Mouse (Mus musculus) lung, postnatal 0 days (tissue): ENCODE data around the gene BC003965. TPM values are rescaled to one million over a fixed set of nuclear protein-coding genes. Genes with fewer than 3 reads are reported as not detected.
"Not testable (repeated sequence)": the region's sequence is repeated elsewhere in the genome, so short reads cannot be mapped to it uniquely, and the experiment has no call there.

Experiments
- ATAC-seq: fragments of 200-750 bp; cut with Nextera tagmentation; 2 replicates; pipeline ENCODE4 v1.8.0; 2017; ENCODE audit warnings: moderate library complexity
- DNase-seq: peaks from one replicate; pipeline ENCODE4 v3.0.0-alpha.2; 2016; ENCODE audit warnings: low spot score
- H3K27ac ChIP-seq: fragments of 300-500 bp; sonication (generic); 2 replicates; pipeline ENCODE4 v1.5.1; 2014; ENCODE audit warnings: antibody characterized with exemption, mild to moderate bottlenecking, low read length, mixed read lengths
- H3K27me3 ChIP-seq: fragments of 300-500 bp; sonication (generic); replicated peaks from 2 replicates; pipeline ENCODE4 v1.6.1; 2014; ENCODE audit warnings: low read length, mixed read lengths; ENCODE audit not compliant: insufficient read depth
- H3K36me3 ChIP-seq: fragments of 300-500 bp; sonication (generic); 2 replicates; pipeline ENCODE4 v1.6.1; 2014; ENCODE audit warnings: low read length, mixed read lengths; ENCODE audit not compliant: insufficient read depth
- H3K4me1 ChIP-seq: fragments of 300-500 bp; sonication (generic); 2 replicates; pipeline ENCODE4 v1.6.1; 2014; ENCODE audit warnings: antibody characterized with exemption, low read depth, low read length, mixed read lengths; ENCODE audit not compliant: insufficient read depth
- H3K4me2 ChIP-seq: fragments of 300-500 bp; sonication (generic); replicated peaks from 2 replicates; pipeline ENCODE4 v1.6.1; 2014; ENCODE audit warnings: low read depth, mild to moderate bottlenecking, low read length, moderate library complexity, mixed read lengths
- H3K4me3 ChIP-seq: fragments of 300-500 bp; sonication (generic); 2 replicates; pipeline ENCODE4 v1.5.1; 2014; ENCODE audit warnings: low read depth, low read length
- H3K9ac ChIP-seq: fragments of 300-500 bp; sonication (generic); replicated peaks from 2 replicates; pipeline ENCODE4 v1.6.1; 2014; ENCODE audit warnings: low read depth, mild to moderate bottlenecking
- H3K9me3 ChIP-seq: fragments of 300-500 bp; sonication (generic); 2 replicates; pipeline ENCODE4 v1.6.1; 2016; ENCODE audit warnings: low read length, mixed read lengths
- CTCF ChIP-seq: IDR thresholded peaks from 2 replicates; pipeline ENCODE4 v1.5.1; 2016; ENCODE audit warnings: antibody characterized with exemption, mild to moderate bottlenecking
- EP300 ChIP-seq: IDR thresholded peaks from 2 replicates; pipeline ENCODE4 v1.6.1; 2016; ENCODE audit warnings: antibody characterized with exemption, mild to moderate bottlenecking, control low read depth
- WGBS: fragments of 180-500 bp; shearing (Covaris S2); extraction: QIAGEN DNeasy Blood & Tissue Kit; methylation state at CpG from one replicate; pipeline ENCODE4 v1.1.7; 2014; 5-methylcytosine and 5-hydroxymethylcytosine counted together
- polyA plus RNA-seq: library from polyadenylated mRNA; unstranded; fragments of >200 nt; fragmentation: Nextera tagmentation; extraction: Ambion mirVana; gene quantifications from 2 replicates; pipeline ENCODE4 v1.2.1, GENCODE M21; 2015

BC003965 gene
- polyA plus RNA-seq, 1 experiment from 2014 or later: 18.5 TPM

DNA sequence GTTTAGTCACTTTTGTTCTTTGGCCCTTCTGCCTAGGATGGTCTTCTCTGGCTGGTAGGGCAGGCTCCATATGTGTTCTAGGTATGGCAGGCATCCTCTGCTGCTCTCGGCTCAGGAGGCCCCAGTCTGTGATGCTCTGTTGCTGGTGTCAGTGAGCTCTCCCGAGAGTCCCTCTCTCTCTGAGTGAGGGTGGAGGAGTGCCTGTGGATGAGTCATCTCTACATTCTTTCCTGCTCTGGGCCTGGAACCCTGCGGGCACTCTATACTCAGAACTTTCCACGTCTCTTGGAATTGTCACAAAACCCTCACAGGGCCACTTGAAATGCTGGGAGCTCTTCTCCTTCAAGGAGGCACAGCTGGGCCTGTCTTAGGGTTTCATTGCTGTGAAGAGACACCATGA, 27.4 kb downstream of the BC003965 start:
- Histone ChIP-seq H3K4me3 (no peak overlapping the region), H3K36me3 (peaks cover 70% of the 10 kb centered on the region), H3K9me3 (no peaks in the 10 kb centered on the region), H3K27ac (peak overlapping the region; percentile 64; the same call in 1 of the 2 replicates), H3K9ac (no peak overlapping the region), H3K27me3 (no peaks in the 10 kb centered on the region), H3K4me2 (no peak overlapping the region), H3K4me1 (no peaks in the 10 kb centered on the region)
- TF ChIP-seq EP300: no peak
- no peak for TF ChIP-seq CTCF
- WGBS: 69% methylated on average over 4 of the region's 4 CpGs
- peak; percentile 39; the same call in 1 of the 2 replicates for ATAC-seq
- no peak for DNase-seq

- no peaks in the 10 kb centered on the region for H3K4me1 ChIP-seq
- no peak overlapping the region for H3K4me2 ChIP-seq
- no peak overlapping the region for H3K27ac ChIP-seq
- 90% methylated on average over 3 of the region's 3 CpGs for WGBS
- H3K9me3 ChIP-seq: no peaks in the 10 kb centered on the region
- ATAC-seq: no peak
- no peak overlapping the region for H3K4me3 ChIP-seq
- TF ChIP-seq CTCF: no peak
- no peak for TF ChIP-seq EP300
- no peak overlapping the region for H3K9ac ChIP-seq
- H3K27me3 ChIP-seq: no peaks in the 10 kb centered on the region
- H3K36me3 ChIP-seq: peaks cover 41% of the 10 kb centered on the region
- DNase-seq: no peak
Observed at GRCm38 (mm10) chr17:25215431-25215830, 31.1 kb downstream of the BC003965 start.

DNA sequence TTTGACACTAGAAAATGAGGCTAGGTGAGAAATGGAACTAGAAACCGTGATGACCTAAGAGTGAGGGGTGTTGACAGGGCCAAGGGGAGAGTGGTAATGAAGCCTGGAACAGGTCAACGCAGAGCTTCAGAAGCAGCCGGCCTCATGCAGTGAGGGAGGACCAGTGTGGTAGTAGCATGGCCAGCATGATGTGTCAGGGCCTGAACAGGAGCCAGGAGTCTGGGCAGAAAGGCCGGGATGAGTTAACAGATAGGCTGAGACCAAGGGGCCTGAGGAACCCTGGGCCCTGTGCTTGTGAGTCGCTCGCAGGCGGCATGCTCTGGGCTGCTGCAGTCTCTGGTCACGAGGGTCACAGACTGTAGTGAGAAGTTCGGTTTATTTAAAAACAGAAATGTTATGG, 34.6 kb downstream of the BC003965 start:
- no peak overlapping the region for H3K9ac ChIP-seq
- H3K4me1 ChIP-seq: 0 out of 2 replicates have a peak, but pooled peaks cover 3% of the 10 kb centered on the region
- peaks cover 24% of the 10 kb centered on the region for H3K36me3 ChIP-seq
- H3K4me3 ChIP-seq: no peak overlapping the region
- H3K9me3 ChIP-seq: no peaks in the 10 kb centered on the region
- no peak overlapping the region for H3K27ac ChIP-seq
- no peaks in the 10 kb centered on the region for H3K27me3 ChIP-seq
- TF ChIP-seq EP300: no peak
- no peak for TF ChIP-seq CTCF
- ATAC-seq (no peak), DNase-seq (no peak)
- 89% methylated on average over 9 of the region's 9 CpGs for WGBS
- no peak overlapping the region for H3K4me2 ChIP-seq

DNA sequence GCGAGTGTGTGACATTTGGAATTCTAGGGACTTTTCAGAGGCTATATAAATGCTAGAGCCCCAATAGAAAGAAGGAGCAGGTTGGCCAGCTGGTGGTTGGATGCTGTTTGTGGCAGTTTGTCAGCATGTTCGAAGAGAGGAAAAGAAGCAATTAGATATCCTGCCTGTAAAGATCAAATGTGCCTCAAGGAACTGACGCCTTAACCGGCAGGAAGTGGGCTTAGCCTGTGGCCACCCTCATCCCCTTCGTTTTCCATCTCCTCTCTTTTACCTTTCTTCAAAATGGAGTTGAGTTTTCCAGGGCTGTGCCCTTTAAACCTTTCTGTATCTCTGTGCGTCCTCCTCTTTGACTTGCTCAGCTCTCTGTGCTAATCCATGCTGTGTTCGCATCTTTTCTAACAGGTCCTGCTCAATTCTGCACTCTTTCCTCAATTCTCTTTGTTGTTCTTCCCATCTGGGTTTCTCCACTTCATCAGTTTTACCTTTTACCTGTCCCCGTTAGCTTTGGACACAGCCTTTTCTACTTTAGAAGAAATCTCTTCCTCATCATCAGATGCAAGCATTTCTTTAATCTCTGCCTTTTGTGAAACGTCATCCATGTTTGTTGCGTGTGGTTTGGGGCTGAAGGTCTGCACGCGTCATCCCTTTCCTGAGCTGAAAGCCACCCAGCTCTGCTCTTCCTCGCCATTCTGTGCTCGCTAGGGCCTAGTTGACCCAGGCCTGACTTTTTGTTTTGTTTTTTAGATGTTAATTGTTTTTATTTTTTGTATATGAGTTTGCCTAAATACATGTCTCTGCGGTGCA, 35.3 kb downstream of the BC003965 start:
- Histone ChIP-seq H3K4me1 (0 out of 2 replicates have a peak, but pooled peaks cover 3% of the 10 kb centered on the region), H3K27ac (no peak overlapping the region), H3K4me3 (no peak overlapping the region), H3K27me3 (no peaks in the 10 kb centered on the region), H3K9me3 (no peaks in the 10 kb centered on the region), H3K4me2 (no peak overlapping the region), H3K9ac (no peak overlapping the region), H3K36me3 (peaks cover 17% of the 10 kb centered on the region)
- TF ChIP-seq EP300 (no peak), CTCF (no peak)
- no peak for DNase-seq
- no peak for ATAC-seq
- 90% methylated on average over 15 of the region's 15 CpGs for WGBS

DNA sequence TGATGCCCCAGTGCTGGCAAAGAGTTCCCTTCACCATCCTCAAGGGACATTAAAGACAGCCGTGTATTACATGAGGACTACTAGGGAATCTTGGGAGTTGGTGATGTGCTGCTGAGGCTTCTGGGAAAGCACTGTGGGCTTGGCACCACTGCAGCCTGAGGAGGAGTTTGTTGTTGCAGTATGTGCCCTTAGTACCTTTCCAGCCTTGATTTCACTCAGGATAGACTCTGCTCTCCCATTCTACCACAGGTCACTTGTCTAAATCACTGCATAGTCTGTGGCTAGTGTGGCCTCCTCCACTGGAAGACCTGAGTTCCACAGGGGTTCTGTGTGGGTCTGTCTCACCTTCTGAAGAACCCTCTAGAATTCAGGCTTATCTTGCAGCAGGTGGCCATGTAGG, 36.4 kb downstream of the BC003965 start:
- no peak overlapping the region for H3K4me3 ChIP-seq
- H3K9me3 ChIP-seq: no peaks in the 10 kb centered on the region
- no peaks in the 10 kb centered on the region for H3K27me3 ChIP-seq
- H3K36me3 ChIP-seq: peaks cover 8% of the 10 kb centered on the region
- H3K9ac ChIP-seq: no peak overlapping the region
- DNase-seq (no peak), ATAC-seq (no peak)
- WGBS: 81% methylated on average over 1 of the region's 1 CpGs
- no peak for TF ChIP-seq CTCF
- no peak for TF ChIP-seq EP300
- 0 out of 2 replicates have a peak, but pooled peaks cover 3% of the 10 kb centered on the region for H3K4me1 ChIP-seq
- H3K4me2 ChIP-seq: no peak overlapping the region
- H3K27ac ChIP-seq: no peak overlapping the region

GRCm38 (mm10) chr17:25221821-25222503, 37.6 kb downstream of the BC003965 start:
- no peak overlapping the region for H3K9ac ChIP-seq
- H3K4me1 ChIP-seq: 0 out of 2 replicates have a peak, but pooled peaks cover 3% of the 10 kb centered on the region
- 0 out of 2 replicates have a peak overlapping the region, but pooled peaks have one; percentile 14 for H3K4me3 ChIP-seq
- peak; percentile 55 for DNase-seq
- H3K9me3 ChIP-seq: no peaks in the 10 kb centered on the region
- H3K27ac ChIP-seq: no peak overlapping the region
- H3K36me3 ChIP-seq: peaks cover 5% of the 10 kb centered on the region; the same call in 1 of the 2 replicates
- H3K4me2 ChIP-seq: peak overlapping the region; percentile 48
- WGBS: 8% methylated on average over 14 of the region's 30 CpGs
- H3K27me3 ChIP-seq: no peaks in the 10 kb centered on the region
- TF ChIP-seq EP300: no peak
- no peak for TF ChIP-seq CTCF
- peak; percentile 86 for ATAC-seq

DNA sequence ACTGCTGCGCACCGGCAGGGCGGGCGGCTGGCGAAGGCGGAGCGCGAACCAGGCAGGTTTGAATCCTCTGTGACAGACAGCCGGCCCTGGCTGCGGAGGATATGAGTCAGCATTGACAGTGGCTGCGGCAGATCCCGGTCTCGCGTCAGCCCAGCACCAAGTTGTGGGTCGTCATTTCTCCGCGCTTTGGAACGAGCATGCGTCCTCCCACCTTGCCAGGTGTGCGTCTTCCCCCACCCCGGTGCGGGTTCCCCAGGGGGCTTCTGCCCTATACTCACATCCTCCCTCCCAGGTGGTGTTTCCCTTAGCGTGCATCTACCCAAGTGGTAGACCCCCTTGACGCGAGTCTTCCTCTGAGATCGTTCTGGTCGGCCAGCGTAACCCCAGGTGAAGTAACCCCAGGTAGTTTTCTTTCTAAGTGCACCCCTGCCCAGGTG, 38.2 kb downstream of the BC003965 start:
- not testable (repeated sequence) for H3K4me1 ChIP-seq, H3K27ac ChIP-seq, H3K9me3 ChIP-seq, H3K9ac ChIP-seq, DNase-seq, H3K36me3 ChIP-seq, H3K27me3 ChIP-seq
- peak; percentile 90 for ATAC-seq
- H3K4me2 ChIP-seq: peak overlapping the region; percentile 48
- H3K4me3 ChIP-seq: peak overlapping the region; percentile 14; the same call in 1 of the 2 replicates
- WGBS: 26% methylated on average over 8 of the region's 28 CpGs
